Mouse (Mus musculus) testis, postnatal 14 days (tissue): ENCODE data around the gene Rnf181.
A peak's percentile ranks its signal among the peaks of the same experiment; 100 is the strongest.

Experiments used
- DNase-seq: peaks from one replicate; pipeline ENCODE4 v3.0.0; 2021; ENCODE audit warnings: low spot score

The Rnf181 gene

DNA sequence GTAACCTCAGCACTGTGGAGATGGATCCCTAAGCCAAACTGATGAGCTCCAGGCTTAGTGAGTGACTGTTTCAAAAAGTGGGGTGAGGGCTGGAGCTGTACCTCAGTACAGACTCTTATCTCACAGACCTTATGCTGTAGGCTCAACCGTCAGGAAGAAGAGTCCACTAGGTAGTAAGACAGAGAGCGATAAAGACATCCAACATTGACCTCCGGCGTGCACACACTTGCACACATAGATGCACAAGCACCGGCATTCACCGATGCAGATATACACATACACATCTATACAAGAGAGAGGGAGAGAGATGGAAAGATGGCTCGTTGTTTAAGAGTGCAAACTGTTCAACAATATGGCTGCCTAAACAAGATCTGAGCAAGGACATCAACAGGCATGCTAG is 17.2 kb upstream of the Rnf181 start:
- no peak for DNase-seq

DNA sequence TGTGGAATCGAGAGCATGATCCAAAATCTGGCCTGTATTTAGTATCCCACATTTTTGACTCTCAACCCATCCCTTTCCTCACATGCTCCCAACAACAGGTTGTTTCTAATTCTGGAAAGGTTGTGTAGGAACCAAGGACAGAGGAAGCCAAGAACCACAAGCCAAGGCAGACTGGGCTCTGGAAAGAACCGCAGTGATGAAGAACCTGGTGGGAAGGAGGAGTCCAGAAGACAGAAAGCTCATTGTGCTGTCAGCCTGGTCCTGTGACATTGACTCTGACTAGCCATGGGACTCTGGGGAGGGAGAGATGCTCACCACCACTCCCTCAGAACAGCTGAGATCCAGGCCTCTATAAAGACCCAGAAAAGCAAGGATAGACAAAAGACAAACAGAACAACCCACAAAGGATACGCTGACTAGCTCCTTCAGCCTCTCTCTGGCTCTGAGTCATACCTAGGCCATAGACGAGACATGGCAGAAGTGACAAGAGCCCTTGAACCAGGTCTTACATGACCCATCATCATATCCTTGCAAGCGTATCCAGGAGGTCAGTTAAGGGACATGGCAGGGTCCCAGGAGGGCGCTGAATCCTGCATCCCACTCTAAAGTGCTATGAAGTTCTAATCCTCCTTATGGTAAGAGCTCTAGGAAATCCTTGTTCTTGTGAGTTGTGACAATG is 16.5 kb upstream of the Rnf181 start:
- DNase-seq: no peak

GRCm38 (mm10) chr6:72382494-72382893 is 15.7 kb upstream of the Rnf181 start:
- no peak for DNase-seq

DNA sequence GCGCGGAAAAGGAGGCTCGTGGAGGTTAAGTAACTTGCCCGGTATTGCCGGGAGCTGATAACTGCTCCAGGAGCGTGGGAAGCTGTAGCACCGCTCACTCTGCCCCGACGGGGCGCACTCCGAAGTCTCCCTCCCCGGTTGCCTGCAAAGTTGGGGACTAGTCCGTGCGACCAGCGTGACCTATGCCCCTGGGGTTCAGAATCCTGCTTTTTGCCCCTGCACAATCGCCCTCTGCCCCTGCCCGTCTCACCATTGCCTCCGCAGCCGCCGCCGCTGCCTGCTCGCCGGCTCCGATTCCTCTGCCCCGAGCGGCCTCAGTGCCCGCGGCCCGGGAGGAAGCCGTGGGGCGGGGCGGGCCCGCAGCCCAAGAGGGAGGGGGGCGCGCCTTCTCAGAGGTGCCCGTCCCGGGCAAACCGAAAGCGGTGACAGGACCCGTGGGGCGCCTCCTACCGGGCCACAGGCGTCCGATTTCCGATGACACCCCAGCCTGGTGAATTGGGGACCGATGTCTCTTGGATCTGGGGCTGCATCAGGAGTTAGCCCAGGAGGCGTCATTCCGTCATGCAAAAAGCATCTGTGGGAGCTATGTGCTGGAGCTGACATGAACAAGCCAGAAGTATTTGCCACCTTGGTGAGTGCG is 13.5 kb upstream of the Rnf181 start, which contains the start of gene Vamp5:
TSS of gene Vamp5 (minus strand) at position 338 of the 640 bp plus-strand sequence.
- DNase-seq: peak; percentile 62

DNA sequence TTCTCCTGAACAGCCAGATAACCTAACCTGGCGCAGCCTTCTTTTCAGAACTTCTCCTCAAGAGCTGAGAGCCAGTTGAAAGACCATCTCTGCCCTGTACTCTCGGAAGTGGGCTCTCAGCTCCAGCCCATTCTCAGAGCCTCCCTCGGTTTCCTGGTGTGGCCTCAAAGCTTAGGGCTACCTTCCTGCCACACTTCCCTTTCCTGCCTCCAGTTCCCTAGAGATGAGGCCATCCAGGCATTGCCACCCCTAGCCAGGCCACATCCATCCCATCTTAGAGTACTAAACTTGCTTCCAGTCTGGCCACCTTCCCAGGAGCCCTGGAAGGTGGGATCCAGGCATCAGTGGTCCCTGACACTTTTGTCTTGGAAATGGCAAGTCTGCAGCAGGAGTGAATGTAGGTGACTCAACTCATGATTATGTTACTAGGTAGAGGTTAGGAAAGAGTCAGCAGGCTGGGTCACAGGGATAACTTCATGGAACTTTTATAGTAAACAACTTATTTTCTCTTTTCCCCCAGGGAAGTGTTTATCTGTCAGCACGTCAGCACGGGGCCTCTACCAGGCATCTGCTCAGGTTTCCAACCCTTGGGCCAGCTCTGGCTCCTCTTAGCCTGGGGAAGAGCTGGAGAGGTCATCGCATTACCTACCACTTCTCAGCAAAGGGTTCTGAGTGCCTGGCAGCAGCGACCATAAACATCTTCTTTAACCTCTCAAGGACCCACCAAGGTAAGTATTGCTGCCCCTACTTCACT is 12.8 kb upstream of the Rnf181 start:
- no peak for DNase-seq

DNA sequence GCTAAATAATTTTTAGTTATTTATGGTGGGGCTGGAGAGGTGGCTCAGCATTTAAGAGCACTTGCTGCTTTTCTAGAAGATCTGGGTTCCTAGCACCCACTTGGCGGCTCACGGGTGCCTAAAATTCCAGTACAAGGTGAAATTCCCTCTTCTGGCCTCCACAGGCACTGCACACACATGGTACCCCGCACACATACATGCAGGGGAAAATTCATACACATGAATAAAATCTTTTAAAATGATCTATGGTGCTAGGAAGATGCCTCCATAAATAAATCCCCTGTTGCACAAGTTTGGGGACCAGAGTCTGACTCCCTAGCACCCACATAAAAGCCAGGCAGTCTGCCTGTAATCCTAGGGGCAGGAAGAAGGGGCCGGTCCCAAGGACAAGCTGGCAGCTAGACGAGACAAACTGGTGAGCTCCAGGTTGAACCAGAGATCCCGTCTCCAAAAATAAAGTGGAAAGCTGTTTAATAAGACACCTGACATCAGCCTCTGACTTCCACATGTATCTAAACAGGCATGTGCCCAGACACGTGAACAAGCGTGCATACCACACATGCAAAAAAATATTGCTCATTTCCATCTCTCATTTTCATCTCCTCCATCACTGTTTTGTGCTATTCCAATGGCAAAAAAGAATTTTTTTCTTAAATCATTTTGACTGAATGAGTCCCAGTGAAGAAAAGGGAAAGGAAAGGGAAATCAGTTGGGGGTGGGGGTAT is 11.9 kb upstream of the Rnf181 start:
- no peak for DNase-seq

DNA sequence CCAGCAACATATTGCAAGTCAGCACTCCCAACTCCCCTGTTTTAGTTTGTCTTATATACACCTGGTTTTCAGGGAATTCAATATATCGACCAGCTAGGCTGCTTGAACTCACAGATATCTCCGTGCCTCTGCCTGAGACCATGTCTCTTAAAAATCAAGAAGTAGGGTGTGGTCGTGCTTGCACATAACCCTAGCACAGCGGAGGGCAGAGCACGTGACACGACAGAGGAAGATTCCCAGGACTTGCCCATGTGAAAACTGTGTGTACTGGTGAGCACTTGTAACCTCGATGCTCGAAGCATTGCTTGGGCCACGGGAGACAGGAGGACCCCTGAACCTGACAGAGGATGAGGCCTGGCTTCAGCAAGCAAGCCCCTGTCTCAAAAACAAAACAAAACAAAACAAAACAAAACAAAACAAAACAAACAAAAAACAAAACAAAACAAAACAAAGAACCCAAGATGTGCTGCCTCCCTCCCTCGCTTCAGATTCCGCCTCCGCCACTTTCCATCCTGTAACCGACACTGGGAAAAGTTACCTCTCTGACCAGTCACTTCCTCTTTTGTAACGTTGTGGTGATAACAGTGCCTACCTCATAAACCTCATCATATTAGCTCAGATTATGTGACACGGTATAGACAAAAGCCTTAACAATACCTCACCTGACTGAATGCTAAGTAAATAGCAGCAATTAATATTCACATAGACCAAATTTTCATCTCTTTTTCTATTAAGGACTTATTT is 8.2 kb upstream of the Rnf181 start:
- no peak for DNase-seq

- no peak for DNase-seq
These were observed 7.5 kb upstream of the Rnf181 start for GRCm38 (mm10) chr6:72374206-72374605.

- no peak for DNase-seq
These were observed 6.4 kb upstream of the Rnf181 start for GRCm38 (mm10) chr6:72373184-72373583.

DNA sequence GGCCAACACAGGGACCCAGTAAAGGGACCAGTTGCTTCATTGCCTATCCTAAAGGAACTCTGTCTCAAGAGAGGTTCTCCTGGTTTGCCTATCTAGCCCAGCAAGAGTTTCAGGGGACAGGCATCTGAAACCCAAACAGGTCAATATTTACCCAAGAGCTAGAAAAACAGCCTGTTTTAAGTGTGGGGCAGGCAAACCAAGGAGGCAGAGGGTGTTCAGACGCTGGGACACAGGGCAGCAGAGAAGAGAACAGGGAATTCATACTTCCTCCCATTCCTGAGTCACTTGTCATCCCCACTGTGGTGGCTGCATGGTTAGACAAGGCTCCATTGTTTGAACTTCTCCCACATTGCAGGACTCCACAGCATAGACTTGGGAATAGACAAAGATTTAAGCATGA is 4.8 kb upstream of the Rnf181 start:
- DNase-seq: no peak

- no peak for DNase-seq
These were observed 4.4 kb upstream of the Rnf181 start for GRCm38 (mm10) chr6:72371147-72371546.

DNA sequence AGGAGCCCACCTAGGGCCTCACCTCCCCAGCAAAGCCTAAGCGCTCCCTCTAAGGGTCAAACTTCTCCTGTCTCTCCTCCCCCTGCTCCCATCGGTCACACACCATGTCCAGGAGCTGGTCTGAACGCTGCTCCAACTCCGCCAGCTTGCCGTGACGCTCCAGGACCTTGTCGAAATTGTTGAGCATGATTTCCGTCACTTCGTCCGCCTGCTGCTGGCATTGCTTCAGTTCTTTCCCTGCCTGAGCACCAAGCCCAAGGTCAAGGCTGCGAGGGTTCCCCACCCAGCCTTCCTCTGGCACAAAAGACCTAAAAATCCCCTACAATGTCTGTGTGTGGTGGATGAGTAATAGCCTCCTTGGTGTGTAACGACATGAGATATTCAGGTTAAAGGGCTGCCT is 3.3 kb upstream of the Rnf181 start:
- DNase-seq: no peak

DNA sequence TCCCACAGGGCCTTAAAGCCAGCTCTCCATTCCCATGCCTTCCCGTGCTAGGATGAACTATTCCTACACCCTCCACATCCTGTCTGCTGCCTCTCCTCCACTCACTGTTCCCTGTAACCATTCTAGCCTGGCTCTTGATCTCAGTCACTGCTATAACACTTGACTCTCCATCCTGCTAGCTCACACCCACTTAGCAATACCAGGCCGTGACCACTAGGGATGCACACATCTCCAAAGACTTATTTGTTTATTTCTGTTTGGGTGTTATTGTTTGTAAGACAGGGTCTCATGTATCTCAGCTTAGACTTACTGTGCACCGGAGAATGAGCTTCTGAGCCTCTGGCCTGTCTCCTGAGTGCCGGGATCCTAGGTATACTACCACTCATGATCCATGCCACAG is 2.8 kb upstream of the Rnf181 start:
- DNase-seq: no peak

GRCm38 (mm10) chr6:72367460-72367974 is 761 bp upstream of the Rnf181 start:
- DNase-seq: no peak

DNA sequence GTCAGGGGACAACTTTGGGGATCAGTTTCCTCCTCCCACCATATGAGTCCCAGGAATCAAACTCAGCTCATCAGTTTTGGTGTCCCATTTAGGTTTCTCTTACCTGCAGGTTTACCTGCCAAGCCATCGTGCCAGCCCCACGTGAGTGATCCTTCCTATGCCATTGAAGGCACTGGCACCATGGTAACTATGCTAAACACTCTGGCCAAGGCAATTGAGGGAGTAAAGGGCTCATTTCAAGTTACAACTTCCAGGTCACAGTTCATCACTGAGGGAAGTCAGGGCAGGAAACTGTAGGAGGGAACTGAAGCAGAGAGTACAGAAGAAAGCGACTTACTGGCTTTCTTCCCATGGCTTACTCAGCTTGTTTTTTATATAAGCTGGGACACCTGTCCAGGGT is 452 bp downstream of the Rnf181 start:
- no peak for DNase-seq

GRCm38 (mm10) chr6:72364985-72365384 is 1.8 kb downstream of the Rnf181 start:
- DNase-seq: no peak

GRCm38 (mm10) chr6:72364009-72364408 is 2.7 kb downstream of the Rnf181 start:
- DNase-seq: no peak

DNA sequence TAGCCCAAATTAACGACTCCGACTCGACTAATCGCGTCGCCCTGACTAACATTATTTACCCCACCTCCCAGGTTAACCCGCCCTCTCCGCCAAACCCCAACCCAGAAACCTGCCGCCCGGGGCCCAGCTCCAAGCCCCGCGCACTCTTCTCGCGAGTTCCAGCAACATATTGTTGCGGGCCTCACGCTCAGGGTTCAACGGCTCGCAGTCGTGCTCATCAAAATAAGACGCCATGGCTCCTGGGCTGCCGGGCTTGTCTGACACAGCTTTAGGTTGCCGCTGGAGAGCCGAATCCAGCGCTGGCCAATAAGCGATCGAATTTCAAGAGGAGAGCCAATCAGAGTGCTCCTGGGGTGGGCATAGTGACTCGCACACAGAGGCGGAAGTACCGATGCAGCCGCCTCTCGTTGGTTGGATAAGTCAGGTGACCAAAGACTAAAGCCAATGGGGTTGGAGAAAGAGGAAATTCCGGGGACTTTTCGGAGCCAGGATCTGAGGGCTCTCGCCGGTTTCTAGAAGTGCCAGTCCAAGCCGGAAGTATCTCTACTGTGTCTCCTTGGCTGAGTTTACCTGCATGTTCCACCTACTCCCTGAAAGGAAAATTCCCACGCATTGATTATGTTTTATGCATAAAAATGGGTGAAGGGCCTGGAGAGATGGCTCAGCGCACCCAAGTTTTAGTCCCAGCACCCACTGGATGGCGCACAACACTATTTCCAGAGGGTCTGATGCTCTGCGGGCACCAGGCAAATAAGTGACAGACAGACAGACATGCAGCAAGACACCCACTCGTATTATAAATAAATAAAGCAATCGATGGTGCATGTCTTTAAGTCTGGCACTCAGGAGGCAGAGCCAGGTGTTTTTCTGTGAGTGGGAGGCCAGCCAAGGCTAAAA is 4.4 kb downstream of the Rnf181 start:
- peak; percentile 97 for DNase-seq

DNA sequence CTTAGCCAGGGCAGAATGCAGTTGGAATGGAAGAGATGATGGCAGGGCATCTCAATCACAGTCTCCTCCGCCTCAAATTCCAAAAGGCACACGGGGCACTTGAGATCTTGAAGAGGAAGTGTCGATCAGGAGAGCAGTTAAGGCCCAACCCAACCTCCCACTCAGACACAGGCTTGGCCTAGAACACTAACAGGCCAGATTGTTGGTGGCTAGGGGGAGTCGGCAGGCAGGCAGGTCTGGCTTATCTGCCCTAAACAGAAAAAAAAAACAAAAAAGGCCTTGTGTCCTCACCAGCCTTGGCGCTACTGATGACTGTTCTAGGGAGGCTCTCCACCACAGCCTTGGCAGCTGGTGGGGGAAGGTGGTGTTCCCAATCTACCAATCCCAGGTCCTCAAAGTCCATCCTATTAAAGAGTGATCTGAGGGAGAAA is 5.6 kb downstream of the Rnf181 start:
- peak; percentile 78 for DNase-seq

DNA sequence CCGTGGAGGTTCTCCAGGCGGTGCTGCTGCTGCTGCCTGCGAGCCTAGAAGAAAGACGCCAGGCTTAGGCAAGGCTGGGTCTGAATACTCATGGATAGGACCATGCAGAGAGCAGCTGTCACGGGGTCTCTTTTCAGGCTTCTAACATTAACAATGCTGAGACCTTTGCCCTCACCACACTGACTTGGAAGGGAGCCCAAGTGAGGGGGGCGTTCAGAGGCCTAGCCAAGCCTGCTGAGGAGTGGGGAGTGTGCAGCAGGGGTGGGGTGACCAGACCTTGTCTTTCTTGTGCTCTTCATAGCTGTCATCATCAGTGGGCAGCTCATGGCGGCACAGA is 6.2 kb downstream of the Rnf181 start:
- DNase-seq: no peak
